Mouse (Mus musculus): ENCODE data around the gene Krt76.

Krt76 gene

DNA sequence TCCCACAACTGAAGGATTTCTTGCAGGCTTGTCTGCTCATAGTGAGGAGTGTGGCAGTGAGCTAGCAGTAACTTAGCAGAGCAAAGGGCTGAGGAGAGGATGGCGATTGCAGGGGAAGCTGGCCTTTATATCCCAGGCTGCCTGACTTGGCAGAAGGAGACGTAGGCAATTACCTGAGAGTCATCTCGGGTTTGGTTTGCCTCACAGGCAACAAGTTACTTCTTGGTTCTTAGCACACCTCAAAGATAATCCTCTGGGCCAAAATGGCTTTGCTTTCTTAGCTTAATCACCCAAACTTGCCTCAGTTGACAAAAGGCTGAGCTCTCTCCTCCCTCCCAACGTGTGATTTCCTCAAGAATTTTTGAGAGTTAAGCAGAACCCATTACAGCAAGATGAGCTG, at the start of gene Krt76:
Krt76 (minus strand) TSS at position 101 of the 400 bp plus-strand sequence.
- DNase-seq = no peak

DNA sequence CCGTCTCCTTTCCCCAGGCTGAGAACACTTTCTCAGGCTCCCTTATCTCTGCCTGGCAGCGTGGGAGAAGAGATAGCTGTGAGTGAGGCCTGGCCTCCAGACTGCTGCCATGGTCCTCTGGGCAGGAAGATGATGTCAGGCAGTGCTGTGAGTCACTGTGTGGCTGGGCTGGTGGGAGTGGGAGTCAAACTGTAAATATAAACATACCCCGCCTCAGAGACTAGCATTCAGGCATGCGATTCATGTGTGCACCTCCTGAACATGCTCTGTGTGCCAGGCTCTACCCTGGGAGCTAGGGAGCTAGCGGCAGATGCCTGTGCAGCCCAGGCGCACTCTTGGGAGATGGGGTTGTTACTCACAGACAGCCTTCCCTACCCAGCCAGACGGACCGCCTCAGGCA, 49.2 kb upstream of the Krt76 start:
- no peak for DNase-seq

DNA sequence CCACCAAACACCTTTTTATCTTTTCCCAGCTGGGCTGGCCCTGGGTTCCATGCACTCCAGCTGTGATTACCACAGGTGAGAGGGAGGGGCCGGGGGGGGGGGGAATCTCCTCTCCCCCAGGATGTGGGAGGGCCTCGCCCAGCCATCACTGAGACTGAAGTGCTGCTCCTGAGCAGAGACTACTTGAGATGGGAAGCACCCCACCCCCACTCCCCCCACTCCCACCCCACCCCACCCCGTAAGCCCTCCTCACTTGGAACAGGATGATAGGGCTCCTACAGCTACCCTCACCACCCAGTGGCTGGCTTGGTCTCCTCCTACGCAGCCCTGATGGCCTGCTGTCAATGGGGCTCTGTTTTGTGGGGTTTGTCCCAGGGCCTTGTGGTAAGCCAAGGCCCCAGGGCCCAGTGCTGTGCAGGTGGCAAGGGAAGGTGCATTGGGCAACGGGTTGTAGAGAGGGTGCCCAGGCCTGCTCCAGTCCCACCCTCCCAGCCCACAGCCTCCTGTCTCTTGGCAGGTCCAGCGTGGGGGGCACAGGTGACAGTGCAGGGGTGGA, 47.6 kb upstream of the Krt76 start, which contains the start of gene Krt79:
Krt79 (minus strand) TSS at position 51 of the 556 bp plus-strand sequence.
- DNase-seq = no peak

DNA sequence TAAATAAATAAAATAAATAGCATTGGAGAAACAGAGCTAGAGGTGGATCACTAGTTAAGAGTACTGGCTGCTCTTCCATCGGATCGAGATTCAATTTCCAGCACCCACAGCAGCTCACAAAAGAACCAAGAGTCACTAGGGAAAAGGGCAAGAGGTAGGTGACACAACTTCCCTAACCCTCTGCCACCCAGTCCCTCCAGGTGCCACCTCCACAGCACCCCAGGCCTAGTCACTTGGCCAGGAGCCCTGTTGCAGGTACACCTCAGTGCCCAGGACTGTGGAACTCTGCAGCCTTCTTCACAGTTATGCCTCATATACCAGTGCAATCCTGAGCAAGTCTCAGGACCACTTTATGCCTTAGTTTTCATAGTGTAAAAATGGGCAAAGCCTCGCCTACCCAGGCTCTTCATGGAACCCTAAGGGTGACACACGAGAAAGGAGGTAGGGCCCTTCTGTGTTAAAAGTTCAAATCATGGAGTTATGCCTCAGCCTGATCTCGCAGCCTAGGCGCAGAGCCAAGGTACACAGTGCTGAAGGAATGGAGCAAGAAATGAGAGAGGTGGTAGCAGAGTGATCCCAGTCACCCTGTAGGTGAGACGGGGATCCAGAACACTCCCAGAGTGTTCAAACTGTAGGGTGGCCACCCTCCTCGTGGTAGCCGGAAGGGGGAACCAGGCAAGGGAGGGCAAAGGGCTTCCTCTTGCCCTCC, 46.0 kb upstream of the Krt76 start:
- no peak for DNase-seq

DNA sequence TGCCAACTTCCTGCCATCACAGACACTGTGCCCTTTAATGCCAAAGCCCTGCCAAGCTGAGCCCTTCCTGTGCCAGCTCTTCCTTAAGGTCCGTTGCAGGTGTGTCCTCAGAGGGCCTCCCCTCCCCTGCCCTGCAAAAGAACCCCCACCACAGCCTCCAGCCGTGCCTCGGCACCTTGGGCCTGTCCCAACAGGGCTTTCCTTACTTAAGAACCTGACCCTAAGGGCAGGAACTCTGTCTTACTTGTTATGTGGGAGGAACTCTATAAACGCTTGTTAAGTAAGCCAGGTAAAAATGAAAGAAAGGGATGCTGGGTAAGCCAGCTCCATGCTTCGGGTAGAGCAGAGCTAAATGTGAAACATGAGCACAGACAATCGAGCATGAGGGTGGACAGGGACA, 40.3 kb upstream of the Krt76 start:
- DNase-seq = no peak

DNA sequence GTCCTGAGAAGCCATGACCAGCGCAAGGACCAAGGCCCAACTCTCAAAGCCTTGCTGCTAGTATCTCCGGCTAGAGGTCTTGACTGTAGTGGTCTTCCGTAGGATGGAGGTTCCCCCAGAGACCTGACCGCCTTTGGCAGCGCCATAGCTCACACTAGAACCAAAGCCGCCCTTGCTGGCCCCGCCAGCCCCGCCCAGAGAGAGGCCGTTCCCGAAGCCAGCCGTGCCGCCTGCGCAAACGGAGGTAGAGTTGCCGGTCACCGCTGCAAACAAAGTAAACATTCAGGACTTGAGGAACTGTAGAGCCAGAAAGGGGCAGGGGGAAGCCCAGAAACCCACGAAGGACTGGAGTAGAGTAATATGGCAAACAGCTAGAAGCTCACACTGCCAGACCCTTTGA, 36.9 kb upstream of the Krt76 start:
- no peak for DNase-seq

DNA sequence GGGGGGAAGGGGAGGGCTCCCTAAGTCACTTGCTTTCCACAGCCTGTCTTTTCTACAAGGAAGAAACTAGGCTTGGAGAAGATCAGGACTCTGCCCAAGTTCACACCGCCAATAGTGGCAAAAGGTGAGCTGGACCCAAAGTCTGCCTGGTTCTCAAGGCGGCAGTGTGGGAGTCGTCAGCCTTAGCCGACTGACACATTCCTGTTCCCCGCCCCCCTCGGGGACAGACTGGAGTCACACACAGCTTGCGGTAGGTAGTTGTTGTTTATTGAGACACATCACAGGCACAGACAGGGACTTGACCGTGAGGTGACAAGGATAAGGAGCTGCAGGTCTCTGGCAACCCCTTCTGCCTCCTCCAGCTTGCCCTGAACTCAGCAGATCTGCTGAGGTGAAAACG, 36.4 kb upstream of the Krt76 start:
- no peak for DNase-seq

DNA sequence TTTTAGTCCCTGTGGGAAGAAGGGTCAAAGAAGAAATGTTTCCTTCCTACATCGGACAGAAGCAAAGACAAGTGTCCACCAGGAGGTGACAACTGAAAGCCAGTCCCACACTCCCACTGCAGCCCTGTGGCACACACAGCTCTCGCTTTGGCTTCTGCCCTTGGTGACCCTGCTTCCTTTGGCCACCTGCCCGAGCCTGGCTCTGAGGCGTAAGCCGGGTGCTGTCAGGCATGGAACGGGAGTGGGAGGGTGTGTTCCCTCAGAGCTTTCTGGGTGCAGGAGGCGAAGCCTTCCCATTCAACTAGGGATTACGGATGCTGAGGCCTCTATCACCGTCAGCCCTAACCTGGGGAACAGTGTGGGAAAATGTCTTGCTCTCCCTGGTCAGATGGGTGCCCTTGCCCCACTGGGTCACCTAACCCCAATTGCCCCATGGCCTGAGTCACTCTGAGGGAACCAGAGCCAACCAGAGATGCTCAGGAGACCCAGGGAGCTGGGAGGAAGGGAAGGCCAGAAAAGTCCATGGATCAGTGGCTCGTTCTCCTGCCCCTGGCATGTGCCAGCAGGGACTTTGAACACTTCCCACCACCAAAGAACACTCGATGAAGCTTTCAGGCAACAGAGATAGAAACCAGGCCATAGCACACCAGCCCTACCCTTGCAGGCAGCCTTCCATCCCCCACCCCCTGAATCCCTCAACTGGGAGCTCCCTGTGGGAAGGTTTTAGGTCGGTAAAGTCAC, 34.8 kb upstream of the Krt76 start:
- DNase-seq = no peak

DNA sequence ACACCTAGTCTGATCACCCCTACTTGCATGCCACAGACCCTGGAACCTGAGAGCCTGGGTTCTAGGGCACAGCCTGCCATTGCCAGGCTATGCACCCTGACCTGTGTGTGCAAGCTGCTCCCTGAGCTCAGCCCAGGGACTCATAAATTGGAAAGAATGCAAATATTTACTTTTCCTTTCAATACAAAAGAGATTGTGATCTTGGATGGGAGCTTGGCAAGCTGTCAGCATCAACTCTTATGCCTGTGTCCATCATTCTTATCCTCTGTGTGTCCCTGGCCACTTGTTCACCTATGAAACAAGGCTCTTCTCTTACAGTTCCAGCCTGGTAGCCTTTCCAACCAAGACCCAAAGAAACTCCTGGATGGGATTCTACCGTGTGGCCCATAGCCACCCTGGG, 32.3 kb upstream of the Krt76 start:
- no peak for DNase-seq

DNA sequence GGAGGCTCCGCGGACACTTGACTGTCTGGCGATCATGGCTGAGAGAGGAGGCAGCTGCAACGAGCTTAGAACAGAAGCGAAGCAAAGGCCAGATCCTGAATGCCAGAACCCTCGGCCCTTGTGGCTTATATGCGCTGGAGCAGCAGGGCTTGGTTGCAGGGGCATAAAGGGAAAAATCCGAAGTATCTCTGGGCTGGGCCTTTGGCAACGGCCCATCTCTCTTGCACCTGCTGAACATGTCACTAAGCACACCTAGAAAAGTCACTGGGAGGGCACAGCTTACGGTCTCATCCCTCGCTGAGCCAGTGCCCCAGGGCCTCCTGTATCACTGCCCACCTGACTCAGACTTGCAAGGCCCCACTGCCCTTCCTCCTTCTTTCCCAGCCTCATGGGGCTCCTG, 31.9 kb upstream of the Krt76 start, which contains the start of gene Krt4:
Krt4 (minus strand) TSS at position 101 of the 400 bp plus-strand sequence.
- DNase-seq = no peak

DNA sequence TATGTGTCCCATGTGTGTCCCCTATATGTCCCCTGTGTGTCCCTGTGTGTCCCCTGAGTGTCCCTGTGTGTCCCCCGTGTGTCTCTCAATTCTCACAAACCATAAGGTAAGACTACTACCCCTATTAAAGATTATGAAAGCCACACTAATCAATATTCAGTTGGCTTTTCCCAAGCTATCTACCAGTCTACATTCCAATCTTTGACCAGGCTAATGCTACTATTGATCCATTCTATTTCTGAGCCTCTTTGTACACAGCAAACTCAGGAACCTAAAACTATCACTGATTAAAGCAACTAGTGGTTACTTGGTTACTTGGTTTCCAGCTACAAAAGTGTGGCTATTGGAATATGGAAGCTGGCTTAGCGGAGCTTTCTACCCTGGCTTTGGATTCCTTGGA, 29.6 kb upstream of the Krt76 start:
- DNase-seq = no peak

DNA sequence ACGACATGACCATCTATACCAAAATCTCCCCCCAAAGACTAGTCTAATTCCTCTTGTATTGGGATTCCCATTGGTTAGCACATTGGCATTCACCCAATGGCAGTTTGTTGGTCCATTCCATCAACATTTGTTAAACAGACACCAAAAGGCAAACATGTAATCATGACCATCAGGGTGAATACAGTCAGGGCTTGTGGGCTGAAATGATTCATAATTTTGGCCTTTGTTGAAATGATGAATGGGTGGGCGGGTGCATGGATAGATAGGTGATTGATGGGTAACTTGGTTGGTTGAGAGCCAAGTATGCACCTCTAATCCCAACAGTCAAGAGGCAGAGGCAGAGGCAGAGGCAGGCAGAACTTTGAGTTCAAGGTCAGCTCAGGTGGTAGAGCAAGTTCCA, 23.4 kb upstream of the Krt76 start:
- no peak for DNase-seq

DNA sequence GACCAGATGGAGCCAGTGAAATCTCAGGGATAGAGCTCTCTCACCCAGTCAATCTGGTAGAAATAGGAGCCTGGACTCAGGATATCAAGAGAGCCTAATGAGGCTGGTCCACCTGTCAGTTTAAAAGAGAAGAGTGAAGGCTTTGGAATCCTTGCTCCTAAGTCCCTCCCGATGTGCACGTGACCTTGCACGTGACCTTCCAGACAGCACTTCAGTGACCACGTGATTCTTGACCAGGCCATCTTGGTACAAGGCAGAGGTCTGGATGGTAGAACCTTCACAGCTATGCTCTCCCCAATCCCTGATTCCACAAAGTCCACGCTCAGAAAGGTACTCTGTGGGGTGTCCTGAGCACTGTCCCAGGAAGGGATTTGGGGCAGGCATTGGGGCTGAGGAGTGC, 12.1 kb upstream of the Krt76 start:
- DNase-seq = no peak

DNA sequence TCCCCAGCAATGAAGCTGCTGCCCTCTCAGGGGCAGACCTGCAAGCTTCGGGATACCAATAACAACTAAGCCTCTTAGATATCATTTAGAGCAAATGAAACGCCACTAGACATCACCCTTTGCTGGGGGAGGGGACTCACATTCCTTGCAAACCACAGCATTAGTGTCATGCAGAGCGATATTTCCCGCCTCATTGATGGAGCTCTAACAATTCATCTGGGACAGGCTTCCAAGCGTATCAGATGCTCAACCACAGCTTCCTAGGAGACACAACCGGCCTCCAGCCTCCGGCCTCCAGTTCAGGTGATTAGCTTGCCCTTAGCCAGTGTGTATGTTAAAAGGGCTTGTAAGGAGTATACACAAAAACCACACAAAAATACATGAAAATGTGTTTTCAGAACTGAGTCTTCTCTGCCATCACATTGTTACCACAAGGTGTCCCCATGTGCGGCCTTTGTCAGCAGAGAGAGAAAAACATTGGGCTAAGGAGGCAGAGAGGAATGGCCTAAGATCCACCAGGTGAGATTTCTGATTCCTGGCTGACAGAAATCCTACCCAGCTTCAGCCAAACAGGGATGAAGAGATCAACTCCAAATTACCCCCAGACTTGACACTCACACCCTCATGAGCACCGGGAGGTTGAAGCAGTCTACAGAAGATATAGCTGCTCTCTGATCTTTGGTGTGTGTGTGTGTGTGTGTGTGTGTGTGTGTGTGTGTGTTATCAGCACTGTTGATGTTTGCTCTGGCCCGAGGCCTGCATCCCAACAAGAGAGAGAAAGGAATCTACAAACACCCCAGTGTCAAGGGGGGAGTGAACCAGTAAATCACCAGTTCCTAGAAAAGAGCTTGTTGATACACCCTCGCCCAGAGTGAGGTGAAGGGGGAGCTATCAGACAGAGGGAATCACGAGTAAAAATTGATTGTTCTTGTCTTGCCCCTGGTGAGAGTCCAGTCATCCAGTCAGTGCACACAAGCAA, 9.7 kb upstream of the Krt76 start:
- DNase-seq = no peak

DNA sequence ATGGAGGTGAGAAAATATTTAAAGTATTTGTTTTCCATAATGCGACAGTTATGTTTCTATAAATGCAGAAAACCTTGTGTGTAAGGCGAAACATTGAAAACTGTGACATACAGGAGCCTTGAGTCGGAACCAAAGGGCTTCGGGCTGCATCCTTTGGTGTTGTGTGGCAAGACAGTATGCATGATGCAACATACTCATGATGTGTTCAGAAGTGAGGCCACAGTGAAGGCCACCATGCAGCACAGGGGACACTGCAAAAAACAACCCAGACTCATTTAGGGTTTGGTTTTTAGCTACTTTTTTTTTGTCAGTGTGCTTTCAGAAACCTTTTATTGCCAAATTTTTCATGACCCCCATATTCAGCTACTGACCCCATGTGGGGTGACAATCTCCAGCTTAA, 2.5 kb upstream of the Krt76 start:
- DNase-seq = no peak

DNA sequence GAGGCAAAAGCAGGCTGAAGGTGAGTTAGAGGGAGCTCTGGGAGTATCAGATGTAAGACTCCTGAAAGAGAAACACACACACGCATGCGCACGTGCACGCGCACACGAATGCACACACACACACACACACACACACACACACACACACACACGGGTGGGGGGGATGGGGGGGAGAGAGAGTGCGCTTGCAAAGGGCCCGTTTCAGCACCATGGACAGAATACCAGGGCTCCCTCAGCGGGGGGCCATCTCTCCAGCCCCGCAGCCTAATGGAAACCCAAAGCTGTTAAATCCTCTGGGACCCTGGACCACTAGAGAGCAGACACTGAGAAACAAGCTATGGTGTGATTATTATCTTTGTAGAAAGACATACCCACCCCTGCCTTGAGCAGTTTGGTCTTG, 12.9 kb downstream of the Krt76 start:
- DNase-seq = no peak

DNA sequence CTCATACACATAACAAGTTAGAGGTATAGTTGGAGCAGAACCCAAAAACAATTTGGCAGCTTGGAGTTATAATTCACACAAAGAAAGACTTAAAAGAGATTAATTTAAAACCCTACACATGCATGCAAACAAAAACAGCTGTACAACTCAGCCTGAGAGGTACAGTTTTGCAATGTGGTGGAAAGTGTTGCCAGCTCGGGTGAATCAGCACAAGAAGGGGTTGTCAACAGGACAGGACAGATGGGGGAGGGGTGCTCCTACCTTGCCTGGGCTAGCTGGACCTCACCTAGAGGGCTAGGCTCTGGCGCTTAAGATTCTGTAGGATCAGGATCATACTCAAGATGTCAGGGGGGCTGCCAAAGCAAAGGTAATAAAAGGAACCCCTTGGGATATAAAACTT, 14.7 kb downstream of the Krt76 start:
- DNase-seq = no peak

DNA sequence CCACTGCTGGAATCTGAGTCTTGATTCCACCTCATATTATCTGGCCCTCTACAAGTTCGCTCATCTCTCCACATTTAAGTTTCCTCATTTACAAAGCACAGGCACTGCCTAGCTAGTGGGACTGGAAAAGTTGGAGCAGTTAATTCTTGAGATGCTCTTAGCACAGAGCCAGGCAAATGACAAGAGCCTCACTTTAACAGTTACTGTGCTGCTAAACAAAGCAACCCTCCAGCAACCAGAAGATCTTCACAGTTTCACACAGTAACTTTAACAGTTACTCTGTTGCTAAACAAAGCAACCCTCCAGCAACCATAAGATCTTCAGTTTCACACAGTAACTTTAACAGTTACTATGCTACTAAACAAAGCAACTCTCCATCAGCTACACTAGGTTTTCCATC, 18.3 kb downstream of the Krt76 start:
- no peak for DNase-seq

DNA sequence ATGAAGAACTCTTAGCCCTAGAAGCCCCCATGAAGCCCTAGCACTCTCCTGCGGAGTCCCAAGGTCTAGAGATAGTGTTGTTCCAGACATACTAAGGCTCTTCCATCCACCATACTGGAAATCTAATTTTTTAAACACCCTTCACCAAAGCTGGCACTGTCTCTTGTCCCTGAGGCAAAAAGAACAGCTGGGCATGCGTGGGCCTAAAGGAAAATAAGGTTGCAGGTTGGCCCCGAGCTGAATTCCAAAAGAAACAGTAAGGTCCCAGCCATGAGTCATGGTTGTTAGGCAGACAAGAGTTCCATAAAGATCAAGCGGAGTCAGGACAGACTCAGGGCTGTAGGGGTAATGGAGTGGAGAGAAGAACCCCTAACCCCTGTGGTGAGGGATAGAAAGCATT, 19.5 kb downstream of the Krt76 start:
- DNase-seq = no peak

DNA sequence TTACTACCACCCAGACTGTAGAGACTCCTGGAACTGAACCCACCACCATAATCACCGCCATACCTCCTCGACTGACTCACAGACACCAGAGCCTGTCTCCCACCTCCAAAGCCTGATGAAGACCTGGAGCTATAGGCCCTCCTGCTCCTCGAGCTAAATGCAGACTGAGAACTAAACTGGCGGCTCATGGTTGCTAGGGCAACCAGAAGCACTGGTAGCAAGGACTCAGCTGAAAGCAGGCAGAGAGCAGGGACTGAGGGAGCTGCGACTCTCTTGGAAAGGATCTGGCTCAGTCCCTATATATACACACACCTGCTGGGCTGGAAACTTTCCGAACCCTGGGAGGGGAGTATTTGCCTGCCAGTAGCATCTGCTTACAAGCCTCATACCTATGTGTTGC, 23.3 kb downstream of the Krt76 start, which contains the start of gene Krt77:
Krt77 (minus strand) TSS at position 275 of the 400 bp plus-strand sequence.
- DNase-seq = no peak

DNA sequence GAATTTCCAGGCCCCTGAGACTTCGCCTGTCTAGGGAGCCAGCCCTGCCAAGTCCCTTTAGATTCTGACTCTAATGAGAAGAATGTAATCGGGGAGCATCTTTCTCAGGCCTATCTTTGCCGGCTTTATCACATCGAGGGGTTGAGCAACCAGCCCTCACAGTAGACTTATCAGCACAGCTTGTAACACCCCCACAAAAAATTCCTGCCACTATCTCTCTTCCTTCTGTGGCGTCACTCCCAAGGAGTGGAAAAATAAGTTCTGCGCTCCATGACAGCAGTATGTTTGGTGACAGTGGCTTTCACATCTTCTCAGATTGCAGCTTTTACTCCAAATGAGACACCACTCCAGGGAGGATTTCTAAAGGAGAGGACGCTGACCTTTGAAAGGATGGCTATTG, 26.0 kb downstream of the Krt76 start:
- DNase-seq = no peak

DNA sequence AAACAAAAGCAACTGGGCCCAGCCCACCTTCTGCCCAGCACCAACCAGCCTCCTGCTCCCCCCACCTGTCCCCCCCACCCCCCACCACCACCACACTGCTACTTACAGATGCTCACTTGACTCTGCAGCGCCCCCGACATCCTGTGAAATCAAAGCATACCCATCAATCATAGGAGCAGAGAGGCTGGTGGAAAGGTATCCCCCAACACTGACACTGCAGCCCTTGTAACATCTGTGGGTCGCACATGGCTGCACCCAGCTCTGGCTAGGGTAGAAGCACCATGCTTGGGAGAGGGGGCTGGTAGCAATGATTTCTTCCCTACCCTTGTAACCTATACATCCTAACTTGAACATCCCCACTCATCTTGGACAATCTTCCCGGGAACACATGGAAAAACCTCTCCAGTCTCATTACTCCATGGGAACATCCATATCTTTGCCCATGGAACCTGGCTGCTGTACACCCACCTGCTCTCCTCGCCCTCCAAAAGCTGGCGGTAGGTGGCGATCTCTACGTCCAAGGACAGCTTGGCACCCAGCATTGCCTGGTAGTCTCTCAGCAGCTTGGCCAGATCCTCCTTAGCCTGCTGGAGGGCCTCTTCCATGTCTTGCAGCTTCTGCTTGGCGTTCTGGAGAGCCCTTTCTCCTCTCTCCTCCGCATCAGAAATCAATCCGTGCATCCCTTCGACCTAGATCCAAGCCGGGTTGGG, 32.1 kb downstream of the Krt76 start:
- DNase-seq = no peak
